Mouse (Mus musculus) embryonic fibroblast, embryonic 13.5 days (primary cell): ENCODE results near the gene Dnal1.

ENCODE experiments used
- CTCF ChIP-seq: IDR thresholded peaks from 2 replicates; pipeline ENCODE4 v1.5.1; 2011; ENCODE audit warnings: mild to moderate bottlenecking, control low read depth, low read length, moderate library complexity, borderline replicate concordance; ENCODE audit not compliant: insufficient read depth
- POLR2A ChIP-seq: IDR thresholded peaks from 2 replicates; pipeline ENCODE4 v1.6.1; 2011; ENCODE audit warnings: low read depth, mild to moderate bottlenecking, control low read depth, low read length, moderate library complexity

DNA sequence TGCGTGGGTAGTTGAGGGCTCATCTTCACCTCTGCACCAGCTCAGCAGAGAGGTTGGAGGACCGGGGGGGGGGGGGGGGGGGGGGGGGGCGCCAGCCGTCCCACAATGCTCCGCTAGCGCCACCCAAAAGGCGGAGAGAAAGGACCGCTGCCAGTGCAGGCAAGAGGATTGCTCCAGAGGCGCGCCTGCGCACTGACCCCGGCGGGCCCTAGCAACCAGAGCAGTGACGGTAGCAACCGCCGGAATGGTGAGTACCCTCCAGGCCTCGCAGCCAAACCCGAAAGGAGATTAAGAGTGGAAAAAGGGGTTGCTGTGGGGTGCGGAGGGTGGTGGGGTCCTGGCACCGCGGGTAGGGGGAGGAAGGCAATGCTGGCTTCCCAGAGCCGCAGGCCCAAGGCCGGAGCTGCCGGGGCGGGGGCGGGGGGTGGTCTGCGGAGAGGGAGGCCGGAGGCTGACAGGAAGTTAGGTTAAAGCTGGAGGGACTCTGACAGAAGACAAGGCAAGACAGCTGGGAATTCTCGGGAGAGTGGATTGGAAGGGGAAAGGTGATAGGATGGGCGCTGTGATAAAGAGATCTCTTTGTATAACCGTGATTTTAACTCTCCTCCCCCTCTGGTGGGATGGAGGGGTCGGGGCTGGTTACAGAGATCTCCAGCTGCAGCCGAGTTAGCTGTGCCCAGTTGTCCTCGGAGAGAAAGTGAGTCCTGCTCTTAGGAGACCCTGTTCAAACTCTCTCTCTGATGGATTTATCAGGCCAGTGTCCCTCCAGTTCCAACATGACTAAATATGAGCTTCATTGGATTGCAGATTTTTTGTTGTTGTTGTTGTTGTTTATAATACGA lies at the start of gene Dnal1:
- TF ChIP-seq POLR2A = peak; percentile 63
- no peak for TF ChIP-seq CTCF
